Mouse (Mus musculus): ENCODE data around the gene Aim2. TPM values are rescaled to one million over a fixed set of nuclear protein-coding genes. Genes with fewer than 3 reads are reported as not detected.

The Aim2 gene
- total RNA-seq, 1 experiment from 2014 or later: 0.37 TPM

DNA sequence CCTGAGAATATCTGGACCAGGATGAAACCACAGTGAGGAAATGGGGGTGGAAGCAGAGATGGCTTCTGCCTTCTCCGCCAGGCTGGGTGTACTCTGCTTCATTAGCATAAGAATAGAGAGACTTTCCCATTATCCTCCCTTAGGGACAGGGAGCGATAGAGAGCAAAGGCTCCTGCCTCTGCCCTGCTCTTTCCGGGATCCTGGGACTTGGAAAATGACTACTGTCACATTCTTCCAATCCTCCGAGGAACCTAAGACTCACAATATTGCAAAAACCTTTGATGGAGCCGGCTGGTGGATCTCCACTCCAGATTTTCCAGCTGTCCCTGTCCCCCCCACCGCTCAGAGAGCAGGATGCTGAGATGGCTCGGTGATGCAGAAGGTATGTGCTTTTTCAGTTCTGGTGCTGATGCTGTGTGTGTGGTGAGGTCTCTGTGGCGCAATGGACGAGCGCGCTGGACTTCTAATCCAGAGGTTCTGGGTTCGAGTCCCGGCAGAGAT is 39.3 kb downstream of the Aim2 start:
- peak; percentile 11 for DNase-seq

DNA sequence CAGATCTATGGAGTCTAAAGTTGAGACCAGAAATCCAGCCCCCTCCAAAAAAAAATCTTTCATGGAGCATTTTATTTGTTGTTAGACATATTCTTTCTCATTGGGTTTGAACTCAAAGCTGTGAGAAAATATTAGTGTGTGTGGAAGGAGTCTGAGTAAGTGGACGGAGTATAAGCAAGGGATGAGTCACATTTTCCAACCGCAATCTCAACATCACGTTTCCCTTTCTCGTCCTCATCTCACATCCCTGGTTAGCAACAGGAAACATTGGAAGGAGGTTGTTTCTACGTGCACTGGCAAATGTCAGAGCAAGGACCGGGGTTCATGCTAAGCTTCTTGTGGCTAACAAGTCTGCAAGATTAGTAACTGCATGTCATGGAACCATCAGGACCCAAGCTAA is 41.1 kb downstream of the Aim2 start:
- DNase-seq: no peak

DNA sequence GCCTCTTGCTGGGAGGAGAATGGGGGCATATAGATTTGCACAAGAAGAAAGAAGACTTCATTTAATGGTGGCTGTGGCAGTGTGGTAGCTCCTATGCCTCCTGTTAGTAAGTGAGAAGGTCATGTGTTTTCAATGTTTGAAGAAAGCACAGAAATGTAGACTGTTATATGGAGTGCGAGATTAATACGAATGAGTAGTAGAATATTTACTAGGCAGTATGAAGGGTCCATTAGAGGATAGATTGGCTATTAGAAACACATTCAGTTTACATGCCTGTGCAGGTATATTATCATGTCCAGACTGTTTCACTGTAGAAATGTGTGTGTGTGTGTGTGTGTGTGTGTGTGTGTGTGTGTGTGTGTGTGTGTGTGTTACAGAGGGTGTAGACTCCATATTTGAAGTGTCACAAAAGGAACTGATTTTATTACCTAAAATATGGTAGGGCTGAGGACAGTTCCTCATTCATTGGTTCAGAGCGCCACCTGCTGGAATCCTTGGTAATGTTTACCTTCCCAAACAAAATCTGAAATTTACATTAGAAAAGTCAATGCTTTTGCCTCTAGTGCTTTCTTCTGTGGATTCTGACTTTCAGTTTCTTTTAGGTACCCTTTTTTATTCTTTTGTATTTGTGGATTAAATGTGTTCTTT is 47.8 kb downstream of the Aim2 start:
- DNase-seq: peak; percentile 78

DNA sequence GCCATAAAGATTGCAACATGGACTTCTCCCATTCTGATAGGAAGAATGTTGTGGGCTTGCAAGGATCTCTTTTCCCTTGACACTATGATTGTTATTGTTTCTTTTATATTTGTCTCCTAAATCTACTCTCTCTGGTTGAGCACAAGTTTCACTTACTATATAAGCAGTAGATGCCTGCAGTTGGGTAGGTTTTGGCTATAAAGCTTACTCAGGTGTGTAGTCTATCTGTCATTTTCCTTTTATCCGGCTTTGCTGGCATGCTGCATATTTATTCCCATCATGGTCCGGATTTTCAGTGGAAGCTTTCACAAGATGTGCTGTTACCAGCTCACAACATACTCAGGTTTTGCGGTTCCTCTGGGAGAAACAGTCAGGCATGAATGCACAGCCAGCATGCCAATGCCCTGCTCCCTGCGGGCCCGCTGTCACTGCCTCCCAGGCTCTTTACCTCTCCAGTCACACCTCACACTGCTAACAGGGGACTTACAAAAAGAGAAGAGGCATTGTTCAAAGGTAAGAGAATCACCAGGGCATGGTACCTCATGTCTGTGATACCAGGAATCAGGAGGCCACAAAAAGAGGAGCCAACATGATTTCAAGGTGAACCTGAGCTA is 54.1 kb downstream of the Aim2 start:
- DNase-seq: no peak

DNA sequence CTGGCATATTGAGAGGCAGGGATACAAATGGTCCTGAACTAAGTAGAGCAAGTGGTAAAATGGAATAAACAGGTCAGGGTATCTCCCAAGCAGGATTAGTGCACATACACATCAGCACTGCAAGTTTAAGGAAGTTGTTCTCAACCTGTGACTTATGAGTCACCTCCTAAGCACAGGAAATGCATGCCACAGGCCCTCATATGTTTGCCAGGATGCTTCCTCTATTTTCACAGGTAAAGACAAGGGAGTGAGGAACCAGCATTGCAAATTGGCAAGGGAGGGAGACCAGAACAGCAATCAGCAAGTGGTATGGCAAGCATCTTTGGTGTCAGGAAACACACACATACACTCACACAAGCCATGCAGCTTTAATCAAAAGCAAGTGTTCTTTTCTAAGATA is 58.4 kb downstream of the Aim2 start:
- no peak for DNase-seq

DNA sequence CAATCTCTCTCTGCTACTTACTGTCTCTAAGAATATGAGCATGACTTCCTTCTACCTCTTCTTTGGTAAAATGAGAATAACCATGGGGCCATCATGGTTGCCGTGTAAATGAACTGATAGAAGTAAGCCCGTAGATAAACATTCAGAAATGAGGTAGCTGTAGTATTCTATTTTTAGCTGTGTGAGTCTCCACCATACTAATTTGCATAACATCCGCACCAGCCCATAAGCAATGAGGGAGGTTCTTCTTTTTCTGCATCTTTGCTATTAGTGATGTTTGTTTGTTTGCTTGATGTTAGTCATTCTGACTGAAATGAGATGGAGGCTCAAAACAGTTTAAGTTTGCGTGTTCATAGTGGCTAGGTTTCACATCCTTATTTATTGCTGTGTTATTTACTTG is 61.2 kb downstream of the Aim2 start:
- DNase-seq: no peak

DNA sequence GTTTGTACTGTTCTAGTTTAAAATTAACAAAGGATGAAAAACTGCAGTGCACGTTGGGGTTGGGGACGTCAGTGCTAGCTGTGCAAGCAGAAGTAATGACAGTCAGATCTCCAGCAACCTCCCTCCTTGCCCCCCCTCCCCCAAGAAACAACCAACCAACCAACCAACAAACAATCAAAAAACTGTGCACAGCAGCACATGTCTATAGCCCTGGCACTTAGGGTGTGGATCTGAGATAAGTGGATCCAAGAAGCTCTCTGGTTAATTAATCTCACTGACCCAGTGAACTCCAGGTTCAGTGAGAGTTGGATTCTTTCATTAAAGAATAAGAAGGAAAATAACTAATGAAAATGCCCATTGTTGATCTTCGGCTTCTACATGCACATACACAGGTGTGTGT is 64.0 kb downstream of the Aim2 start:
- DNase-seq: no peak

DNA sequence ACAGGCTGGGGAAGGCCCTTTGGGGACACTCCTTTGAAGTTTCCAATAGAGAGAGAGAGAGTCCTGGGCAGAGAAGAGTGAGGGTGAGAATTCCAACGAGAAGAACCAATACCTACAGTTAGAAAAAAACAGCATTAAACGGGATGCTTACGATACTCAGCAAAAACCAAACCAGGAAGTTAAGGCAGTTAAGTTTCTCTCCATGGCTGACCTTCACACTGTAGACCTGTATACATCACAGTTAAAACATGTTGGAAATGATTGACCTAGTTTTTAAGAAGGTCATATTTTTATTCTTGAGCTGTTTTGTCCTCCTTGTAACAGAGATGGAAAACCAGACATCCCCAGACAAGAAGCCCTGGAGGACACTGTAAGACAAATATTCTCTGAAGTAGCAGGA is 67.8 kb downstream of the Aim2 start:
- DNase-seq: no peak

DNA sequence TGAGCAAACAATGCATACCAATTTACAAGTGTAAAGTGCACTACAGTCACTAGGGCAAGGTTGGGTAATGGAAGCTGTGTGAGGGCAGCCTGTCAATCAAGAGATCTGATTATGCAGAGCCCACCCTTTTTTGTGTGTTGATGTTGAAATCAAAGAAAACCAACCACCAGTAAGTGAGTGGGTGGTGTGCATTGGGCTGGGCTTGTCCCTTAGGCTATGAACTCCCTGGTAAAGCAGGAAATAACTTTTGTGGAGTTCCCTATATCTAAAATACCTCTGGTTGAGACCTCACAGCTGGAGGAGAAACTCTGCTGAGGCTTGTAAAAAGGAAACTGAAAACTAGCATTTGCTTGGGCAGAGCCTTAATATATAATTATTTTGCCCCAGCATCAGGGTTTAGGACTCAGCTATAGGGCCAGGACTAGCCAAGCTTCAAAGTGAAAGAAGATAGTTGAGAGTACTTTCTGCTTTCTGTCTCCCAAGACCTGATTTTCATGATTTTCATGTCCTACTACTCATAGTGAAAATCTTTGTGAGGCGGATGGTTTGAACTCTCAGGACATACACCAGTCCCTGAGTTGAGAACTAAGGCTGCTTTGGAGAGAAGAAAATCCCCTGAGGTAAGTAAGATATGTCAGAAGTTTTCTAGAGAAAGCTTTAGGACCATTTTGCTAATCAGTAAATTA is 68.4 kb downstream of the Aim2 start:
- no peak for DNase-seq

DNA sequence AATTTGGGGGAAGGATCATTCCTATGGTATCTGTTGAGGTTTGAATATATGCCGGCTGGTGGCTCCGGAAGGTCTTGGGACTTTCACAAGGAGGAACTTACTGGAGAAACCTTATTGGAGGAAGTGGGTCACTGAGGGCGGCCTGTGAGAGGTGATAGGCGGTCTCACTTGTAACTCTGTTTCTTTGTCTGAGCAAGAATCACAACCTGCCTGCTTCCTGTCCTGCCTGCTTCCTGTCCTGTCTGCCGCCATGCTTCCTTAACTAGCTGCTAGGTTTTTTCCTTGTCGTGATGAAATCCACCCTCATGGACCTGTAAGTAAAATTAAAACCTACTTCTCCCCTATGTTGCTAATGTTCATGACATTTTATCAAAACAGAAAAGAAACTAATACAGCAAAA is 69.7 kb downstream of the Aim2 start:
- DNase-seq: peak; percentile 19

DNA sequence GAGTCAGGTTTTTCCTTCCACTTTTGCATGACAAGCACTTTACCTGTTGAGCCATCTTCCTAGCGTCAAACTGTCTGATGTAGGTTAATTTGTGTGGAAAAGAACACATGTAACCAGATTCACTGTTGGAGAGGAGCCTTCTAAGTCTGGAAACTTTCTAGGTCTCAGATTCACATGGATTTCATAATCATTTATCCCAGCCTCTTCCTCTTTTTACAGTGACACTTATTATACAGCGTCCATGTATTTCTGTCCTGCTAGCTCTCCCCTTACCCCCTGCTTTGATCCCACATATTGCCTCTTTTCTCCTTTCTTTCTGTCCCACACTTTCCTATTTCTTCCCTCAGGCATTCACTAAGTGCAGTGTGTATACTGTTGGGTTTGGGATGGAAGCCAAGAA is 75.7 kb downstream of the Aim2 start:
- DNase-seq: no peak

DNA sequence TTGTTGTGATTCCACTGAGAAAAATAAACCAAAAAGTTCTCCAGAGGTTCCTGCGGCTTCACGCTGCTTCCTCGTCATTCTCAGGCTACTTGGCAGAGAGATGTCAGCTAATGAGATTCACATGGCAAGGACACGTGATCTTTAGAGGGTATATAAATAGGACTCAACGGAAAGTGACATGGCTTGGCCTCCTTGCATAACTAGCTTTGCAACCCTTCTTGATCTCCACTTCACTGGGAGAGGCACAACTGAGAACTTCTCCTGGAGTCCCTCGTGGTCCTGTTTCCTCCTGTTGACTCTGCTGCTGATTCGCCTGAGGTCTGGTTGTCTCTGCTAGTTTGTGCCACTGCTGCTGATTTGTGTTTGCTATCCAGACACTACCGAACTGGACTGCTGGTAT is 76.7 kb downstream of the Aim2 start:
- DNase-seq: no peak

DNA sequence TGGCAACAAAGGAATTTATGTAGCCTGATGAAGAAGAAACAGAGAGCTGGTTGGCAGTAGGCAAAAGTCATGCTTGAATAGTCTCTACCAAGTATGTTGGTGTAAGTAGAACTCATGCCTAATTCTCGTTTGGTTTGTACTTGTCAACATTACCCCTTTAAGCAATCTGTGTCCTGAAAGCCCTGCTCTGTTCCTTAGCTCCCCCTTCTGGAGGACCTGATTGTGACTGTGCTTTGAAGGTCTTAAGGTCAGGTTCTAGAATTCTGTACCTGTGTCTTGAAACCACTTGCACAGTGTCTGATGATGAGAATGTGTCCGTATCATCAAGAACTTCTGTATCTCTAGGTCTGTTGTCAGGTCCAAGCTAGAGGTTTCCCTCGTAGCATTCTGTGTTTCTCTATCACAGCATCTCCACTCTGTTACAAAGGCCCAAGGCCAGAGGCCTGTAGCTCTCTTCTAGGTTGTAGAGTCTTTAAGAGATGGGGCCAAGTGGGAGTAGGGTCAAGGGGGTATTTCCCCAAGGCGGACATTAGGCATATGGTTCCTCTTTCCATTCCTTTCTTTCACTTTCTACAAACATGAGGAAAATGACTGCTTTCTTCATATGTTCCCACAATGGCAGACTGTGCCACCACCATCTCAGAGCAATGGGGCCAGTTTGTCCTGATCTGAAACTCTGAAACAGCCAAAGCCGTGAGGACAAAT is 79.5 kb downstream of the Aim2 start:
- no peak for DNase-seq

DNA sequence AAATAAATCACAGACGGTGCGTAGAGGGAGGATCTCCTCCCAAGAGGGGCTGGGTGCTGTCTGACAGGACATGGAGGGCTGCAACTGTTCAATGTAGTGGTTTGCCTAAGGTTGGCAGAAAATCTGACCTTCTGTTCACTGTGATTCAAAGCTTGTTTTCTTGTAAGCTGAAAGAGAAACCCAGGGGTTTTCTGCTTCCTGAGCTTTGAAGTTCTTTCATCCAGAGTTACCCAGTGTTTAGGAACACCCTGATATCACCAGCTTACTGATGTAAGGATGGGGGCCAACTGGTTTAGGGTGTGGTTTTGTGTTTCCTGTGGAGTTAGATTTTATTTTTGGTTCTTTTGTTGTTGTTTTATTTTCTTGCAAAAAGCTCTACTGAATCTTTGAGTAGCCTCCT is 81.7 kb downstream of the Aim2 start:
- no peak for DNase-seq

DNA sequence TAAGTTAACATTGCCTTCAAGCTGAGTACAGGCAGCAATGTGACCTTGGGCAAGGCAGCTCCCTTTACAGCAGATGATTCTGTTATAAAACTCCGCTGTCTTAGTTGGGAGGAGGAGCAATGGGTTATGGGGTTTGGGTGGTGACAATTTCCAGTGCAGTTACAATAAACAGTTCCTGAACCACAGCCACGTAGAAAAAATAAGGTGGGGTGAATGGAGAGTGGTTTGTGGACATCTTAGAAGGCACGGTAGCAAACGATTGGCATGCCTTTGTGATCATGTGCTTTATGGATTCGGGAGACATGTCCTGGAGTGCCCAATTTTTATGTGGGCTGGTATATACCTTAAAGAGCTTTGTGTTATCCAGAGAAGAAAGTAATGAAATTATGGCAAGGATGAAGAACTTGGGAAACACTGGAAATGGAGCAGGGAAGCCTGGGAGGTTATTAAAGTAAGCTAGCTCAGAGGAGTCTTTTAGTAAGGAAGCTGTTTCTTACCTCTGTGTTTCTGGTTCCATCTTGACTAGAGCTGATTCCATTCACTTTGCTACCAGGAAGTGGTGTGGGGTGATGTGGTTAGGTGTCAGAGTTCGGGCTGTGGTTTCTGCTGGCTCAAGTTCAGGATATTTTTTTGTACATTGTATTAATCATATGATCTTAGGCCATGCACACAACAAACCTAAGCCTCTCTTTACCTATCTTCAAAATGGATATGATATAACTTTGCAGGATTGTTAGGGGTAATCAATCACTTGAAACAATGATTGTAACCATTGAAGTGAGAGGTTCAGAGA is 86.7 kb downstream of the Aim2 start:
- DNase-seq: no peak

DNA sequence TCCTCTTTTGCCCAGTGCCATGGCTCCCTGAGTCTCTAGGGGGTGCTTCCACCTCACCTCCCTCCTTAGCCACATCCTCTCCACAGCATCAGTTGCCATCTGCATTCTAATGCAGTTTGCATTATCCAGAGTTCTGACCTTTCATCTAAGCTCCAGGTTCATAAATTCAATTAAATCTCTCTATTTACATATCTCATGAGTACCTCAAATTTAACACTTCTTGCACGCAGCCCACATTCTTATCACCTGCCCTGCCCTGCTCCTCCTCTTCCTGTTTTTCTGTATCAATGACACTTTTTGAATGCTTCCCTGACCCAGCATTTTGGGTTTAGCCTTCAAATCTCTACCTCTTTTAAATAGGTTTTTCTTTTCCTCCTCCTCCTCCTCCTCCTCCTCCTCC is 90.0 kb downstream of the Aim2 start:
- DNase-seq: no peak

DNA sequence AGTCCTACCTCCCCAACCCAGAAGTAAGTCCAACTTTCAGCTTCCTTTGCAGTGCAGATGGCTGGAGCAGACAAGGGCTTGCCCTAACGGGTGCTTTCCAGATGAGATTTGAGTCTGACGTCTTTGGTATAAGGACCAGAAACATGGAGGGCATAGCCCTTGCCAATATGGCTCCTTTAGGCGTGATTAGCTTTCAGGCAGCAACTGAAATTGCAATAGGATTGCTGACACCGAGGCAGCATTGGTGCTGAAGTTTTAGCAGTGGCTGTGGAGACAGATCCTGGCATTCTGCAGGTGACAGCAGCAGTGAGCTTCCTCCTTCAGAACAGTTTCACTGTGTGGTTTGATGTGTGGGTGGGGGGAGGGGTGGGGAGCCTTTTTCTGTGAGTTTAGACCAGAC is 90.5 kb downstream of the Aim2 start:
- no peak for DNase-seq

DNA sequence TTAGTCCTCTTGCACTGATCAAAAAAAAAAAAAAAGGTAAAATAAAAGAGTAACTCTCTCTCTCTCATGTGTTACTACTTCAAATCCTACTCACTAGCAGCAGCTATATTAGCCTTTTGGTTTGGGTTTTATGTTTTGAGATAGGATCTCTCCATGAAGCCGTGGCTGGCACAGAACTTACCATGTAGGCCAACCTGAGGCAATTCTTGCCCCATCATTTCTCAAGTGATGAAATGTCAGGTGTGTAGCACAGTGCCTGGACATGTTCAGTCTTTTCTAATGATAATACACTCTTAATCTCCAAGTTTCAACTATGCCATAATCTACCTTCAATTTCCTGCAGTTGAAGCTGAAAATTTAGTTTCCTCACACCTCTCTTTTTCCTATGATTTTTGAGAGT is 92.4 kb downstream of the Aim2 start:
- DNase-seq: no peak

DNA sequence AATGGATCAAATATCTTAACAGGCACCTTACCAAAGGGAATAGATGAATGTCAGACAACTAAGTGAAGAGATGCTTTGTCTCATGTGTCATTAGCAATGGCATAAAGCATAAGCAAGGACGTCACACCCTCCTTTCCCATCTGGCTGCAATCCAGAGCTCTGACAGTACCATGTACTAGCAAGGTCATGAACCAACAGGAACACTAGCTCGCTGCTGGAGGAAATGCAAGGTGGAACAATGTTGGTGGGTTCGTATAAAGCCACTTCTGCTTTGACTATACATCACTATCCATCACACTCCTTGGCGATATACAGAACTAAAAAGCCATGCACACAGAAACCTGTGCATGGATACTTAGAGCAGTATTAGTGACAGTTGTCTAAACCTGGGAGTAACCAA is 96.4 kb downstream of the Aim2 start:
- peak; percentile 18 for DNase-seq

DNA sequence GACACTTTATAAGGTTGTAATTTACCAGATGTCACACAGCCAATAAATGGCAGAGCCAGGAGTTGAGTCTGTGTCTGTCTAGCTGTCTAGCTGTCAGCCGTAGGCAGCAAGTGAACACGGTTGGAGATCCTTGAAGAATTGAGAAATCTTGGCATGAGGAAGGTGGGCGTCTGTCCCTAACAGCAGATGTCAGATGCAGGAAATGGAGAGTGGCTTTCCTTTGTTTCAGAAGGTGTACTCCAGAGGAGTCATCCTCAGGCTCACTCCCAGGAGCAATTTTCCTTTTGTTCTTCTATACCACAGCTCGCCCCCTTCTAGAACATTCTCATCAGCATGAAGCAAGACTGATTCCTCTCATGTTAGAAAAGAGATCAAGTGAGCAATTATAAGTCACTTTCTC is 99.9 kb downstream of the Aim2 start:
- no peak for DNase-seq

DNA sequence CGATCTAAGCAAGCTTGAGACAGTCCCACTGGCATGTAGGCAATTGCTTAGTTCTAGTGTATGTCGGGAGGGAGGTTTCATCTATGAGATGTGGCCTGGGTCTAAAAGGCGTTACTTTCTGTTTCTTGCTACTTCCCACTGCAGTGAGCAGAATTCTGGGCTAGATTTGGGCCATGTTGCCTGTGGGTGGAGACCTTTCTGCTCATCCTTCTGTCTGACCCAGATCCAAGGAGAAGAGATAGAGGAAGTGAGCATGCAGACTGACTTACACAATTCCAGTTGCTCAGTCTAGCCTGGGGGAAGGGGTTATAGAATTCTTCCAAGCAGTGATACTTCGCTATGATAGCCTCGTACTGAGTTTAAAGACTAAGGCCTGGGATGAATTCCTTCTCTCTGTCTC is 101.0 kb downstream of the Aim2 start:
- no peak for DNase-seq

DNA sequence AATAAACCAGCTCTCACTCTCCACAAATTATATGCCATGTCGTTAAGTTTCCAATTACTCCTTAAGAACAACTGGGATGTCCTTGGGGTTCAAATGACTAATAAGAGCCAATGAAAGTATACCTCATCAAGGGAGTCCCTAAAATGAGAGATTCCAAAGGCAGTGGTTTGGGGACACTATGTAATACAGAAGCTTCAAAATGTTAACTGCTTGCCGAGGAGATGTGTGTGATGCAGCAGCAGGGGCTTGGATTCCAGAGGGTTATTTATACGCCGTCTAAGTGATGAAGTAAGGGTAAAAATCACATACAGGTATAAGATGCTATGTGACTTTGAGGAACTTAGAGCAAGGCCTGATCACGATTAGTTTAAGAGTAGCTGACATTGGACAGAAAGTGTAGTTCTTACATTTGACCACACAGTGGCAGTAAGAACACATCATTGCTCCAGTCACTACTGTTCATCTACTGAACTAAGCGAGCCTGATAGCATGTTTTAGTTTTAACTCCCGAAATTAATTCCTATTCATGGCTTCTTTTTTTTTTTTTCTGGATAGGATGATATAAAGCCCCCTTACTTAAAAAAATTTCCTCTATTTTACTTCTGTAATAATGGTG is 105.6 kb downstream of the Aim2 start:
- DNase-seq: no peak

Measured in adrenal gland, postnatal 14 days (tissue).